Mouse (Mus musculus): ENCODE measurements around the gene Ackr2.

GRCm38 (mm10) chr9:121951114-121951423 lies 52.9 kb downstream of the Ackr2 start:
- TF ChIP-seq POLR2A (IDR thresholded peaks at IDR 0.05; ENCODE audit: low read depth, low read length): no peak
- no peak for TF ChIP-seq CTCF (IDR thresholded peaks at IDR 0.05; ENCODE audit: borderline replicate concordance, insufficient read depth, low read length)

Data from embryonic fibroblast, embryonic 13.5 days (primary cell).